Mouse (Mus musculus) stomach, postnatal 0 days (tissue): ENCODE measurements at regions not wholly inside any gene's neighbourhood (a gene's known extent, or its start where the extent isn't known, plus 50 kb on each side); places are given as distances from the start of the nearest gene placed in this dataset.

Experiments
- ATAC-seq: fragments of 200-750 bp; cut with Nextera tagmentation; 2 replicates; pipeline ENCODE4 v1.8.0; 2017; ENCODE audit not compliant: low FRiP score, low TSS enrichment
- DNase-seq: peaks from one replicate; pipeline ENCODE4 v3.0.0-alpha.2; 2016; ENCODE audit warnings: low spot score
- H3K27ac ChIP-seq: fragments of 300-500 bp; sonication (generic); replicated peaks from 2 replicates; pipeline ENCODE4 v1.5.1; 2014; ENCODE audit warnings: mild to moderate bottlenecking, control low read depth
- H3K27me3 ChIP-seq: fragments of 300-500 bp; sonication (generic); 2 replicates; pipeline ENCODE4 v1.6.1; 2014; ENCODE audit warnings: low read length; ENCODE audit not compliant: control insufficient read depth, insufficient read depth
- H3K36me3 ChIP-seq: fragments of 300-500 bp; sonication (generic); 2 replicates; pipeline ENCODE4 v1.6.1; 2014; ENCODE audit warnings: low read length, mixed read lengths; ENCODE audit not compliant: control insufficient read depth, insufficient read depth
- H3K4me1 ChIP-seq: fragments of 300-500 bp; sonication (generic); replicated peaks from 2 replicates; pipeline ENCODE4 v1.6.1; 2014; ENCODE audit warnings: antibody characterized with exemption; ENCODE audit not compliant: control insufficient read depth, insufficient read depth
- H3K4me2 ChIP-seq: fragments of 300-500 bp; sonication (generic); replicated peaks from 2 replicates; pipeline ENCODE4 v1.6.1; 2014; ENCODE audit warnings: low read depth, mild to moderate bottlenecking, control low read depth, moderate library complexity
- H3K4me3 ChIP-seq: fragments of 300-500 bp; sonication (generic); 2 replicates; pipeline ENCODE4 v1.5.1; 2014; ENCODE audit warnings: low read depth, low read length, control low read depth
- H3K9ac ChIP-seq: fragments of 300-500 bp; sonication (generic); 2 replicates; pipeline ENCODE4 v1.6.1; 2014; ENCODE audit warnings: mild to moderate bottlenecking, low read length, control low read depth, mixed read lengths
- H3K9me3 ChIP-seq: fragments of 300-500 bp; sonication (generic); 2 replicates; pipeline ENCODE4 v1.6.1; 2016; ENCODE audit warnings: low read length; ENCODE audit not compliant: control insufficient read depth
- CTCF ChIP-seq: IDR thresholded peaks from 2 replicates; pipeline ENCODE4 v1.5.1; 2016; ENCODE audit warnings: antibody characterized with exemption, low read depth, mild to moderate bottlenecking, moderate library complexity
- EP300 ChIP-seq: optimal IDR thresholded peaks from 2 replicates; pipeline ENCODE3; 2016; ENCODE audit warnings: antibody characterized with exemption
- WGBS: fragments of 180-500 bp; shearing (Covaris S2); extraction: QIAGEN DNeasy Blood & Tissue Kit; methylation state at CpG from one replicate; pipeline ENCODE4 v1.1.7; 2014; 5-methylcytosine and 5-hydroxymethylcytosine counted together

DNA sequence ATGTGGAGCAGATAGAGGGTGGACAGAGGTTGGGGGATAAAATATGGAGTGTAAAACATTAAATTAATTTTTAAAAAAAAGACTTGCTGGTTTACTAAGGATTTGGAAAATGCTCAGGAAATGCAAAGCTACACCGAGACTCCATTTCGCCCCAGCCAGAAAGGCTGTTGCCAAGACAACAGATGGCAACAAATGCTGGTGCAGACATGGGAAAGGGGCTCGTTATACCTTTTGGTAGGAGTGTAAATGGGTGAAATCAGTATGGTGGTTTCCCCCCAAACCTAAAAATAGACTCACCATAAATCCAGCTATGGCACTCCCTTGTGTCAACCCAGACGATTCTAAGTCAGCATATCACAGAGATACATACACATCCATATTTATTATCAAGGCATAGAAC lies 60.4 kb upstream of the Bcl2l14 start:
- H3K4me2 ChIP-seq: no peak overlapping the region
- 66% methylated on average over 4 of the region's 4 CpGs for WGBS
- H3K9ac ChIP-seq: no peak overlapping the region
- no peaks in the 10 kb centered on the region for H3K36me3 ChIP-seq
- no peaks in the 10 kb centered on the region for H3K27me3 ChIP-seq
- H3K27ac ChIP-seq: no peak overlapping the region
- ATAC-seq: no peak
- no peak for TF ChIP-seq CTCF
- no peak for TF ChIP-seq EP300
- H3K9me3 ChIP-seq: no peaks in the 10 kb centered on the region
- H3K4me1 ChIP-seq: no peaks in the 10 kb centered on the region
- H3K4me3 ChIP-seq: no peak overlapping the region
- DNase-seq: no peak

DNA sequence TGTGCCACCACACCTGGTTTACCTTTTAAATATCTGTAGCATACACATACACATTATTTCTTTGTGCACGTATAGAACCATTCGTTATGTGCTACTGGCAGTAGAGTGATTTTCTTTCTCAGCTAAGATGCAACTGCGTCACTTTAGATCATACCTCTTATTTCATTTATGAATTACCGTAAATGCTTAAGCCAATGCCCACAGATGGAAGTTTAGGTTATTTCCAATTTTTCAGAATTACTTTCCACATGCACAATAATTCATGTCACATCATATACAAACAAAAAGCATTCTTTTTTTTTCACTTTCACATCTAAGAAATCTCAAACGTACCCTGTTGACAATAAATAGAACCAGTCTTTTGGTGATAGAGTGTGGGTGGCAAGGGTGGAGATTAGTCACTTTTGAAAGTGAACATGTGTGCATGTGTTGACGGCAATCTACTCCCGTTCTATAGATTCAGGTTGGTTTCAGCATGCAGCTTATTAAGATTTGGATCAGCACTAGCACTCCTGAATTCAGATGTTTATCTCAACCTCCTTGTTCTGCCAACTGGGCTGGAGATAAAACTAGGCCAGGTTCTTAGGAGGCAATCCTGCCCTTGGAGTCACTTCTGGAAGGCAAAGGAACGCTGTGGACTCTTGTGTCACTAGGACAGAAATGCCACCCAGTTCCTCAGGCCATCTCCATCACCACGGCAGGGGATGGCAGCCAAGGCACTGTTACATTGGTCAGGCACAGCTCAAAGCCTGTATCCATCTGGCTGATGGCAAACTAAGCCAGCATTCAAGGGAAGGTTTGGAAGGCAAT lies 53.1 kb upstream of the Bcl2l14 start:
- H3K27ac ChIP-seq: no peak overlapping the region
- H3K9me3 ChIP-seq: no peaks in the 10 kb centered on the region
- H3K4me2 ChIP-seq: no peak overlapping the region
- H3K36me3 ChIP-seq: no peaks in the 10 kb centered on the region
- ATAC-seq (no peak), DNase-seq (no peak)
- no peak overlapping the region for H3K4me3 ChIP-seq
- H3K9ac ChIP-seq: no peak overlapping the region
- 69% methylated on average over 9 of the region's 9 CpGs for WGBS
- TF ChIP-seq CTCF: no peak
- no peak for TF ChIP-seq EP300
- no peaks in the 10 kb centered on the region for H3K4me1 ChIP-seq
- H3K27me3 ChIP-seq: no peaks in the 10 kb centered on the region

DNA sequence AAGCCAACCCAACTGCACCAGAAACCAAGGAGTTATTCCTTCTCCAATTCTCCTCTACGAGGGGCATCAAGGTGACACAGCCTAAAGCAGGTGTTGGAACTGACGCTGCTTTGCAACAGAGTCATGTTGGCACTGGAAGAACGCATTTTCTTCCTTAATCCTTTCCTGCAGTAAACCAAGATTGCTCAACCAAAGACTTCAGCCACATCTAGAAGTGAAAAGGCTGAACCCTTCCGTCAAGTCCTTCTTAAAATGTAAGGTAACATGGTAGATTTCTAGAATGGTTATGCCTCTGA lies 52.6 kb upstream of the Bcl2l14 start:
- no peak for TF ChIP-seq CTCF
- no peak for TF ChIP-seq EP300
- ATAC-seq (no peak), DNase-seq (no peak)
- H3K9ac ChIP-seq: no peak overlapping the region
- no peaks in the 10 kb centered on the region for H3K4me1 ChIP-seq
- no peak overlapping the region for H3K27ac ChIP-seq
- 79% methylated on average over 4 of the region's 4 CpGs for WGBS
- H3K9me3 ChIP-seq: no peaks in the 10 kb centered on the region
- no peak overlapping the region for H3K4me2 ChIP-seq
- H3K4me3 ChIP-seq: no peak overlapping the region
- H3K27me3 ChIP-seq: no peaks in the 10 kb centered on the region
- H3K36me3 ChIP-seq: no peaks in the 10 kb centered on the region
